Mouse (Mus musculus): ENCODE results near the gene Med13. TPM values are rescaled to one million over a fixed set of nuclear protein-coding genes. Genes with fewer than 3 reads are reported as not detected.
A peak's percentile ranks its signal among the peaks of the same experiment; 100 is the strongest.

Med13 gene
- total RNA-seq, 2 experiments from 2014 or later = 42.3 to 43.0 TPM

- TF ChIP-seq CTCF (IDR thresholded peaks at IDR 0.05) = no peak
- intact Hi-C loops (cut with DNase I) = no loop called here
- DNase-seq = no peak
- no peak overlapping the region for H3K4me3 ChIP-seq
- H3K27ac ChIP-seq = no peak overlapping the region
These were observed 13.9 kb upstream of the Med13 start for GRCm38 (mm10) chr11:86371266-86371665.

- H3K27ac ChIP-seq = no peak overlapping the region
- DNase-seq = no peak
- no peak for TF ChIP-seq CTCF (IDR thresholded peaks at IDR 0.05)
- intact Hi-C loops (cut with DNase I) = no loop called here
- H3K4me3 ChIP-seq = no peak overlapping the region
These were observed 12.5 kb upstream of the Med13 start for GRCm38 (mm10) chr11:86369860-86370259.

GRCm38 (mm10) chr11:86369003-86369402 is 11.6 kb upstream of the Med13 start:
- no peak for TF ChIP-seq CTCF (IDR thresholded peaks at IDR 0.05)
- intact Hi-C loops (cut with DNase I) = no loop called here
- no peak for DNase-seq
- H3K4me3 ChIP-seq = no peak overlapping the region
- H3K27ac ChIP-seq = no peak overlapping the region

GRCm38 (mm10) chr11:86364709-86365452 is 7.5 kb upstream of the Med13 start:
- Histone ChIP-seq H3K27ac (no peak overlapping the region), H3K4me3 (no peak overlapping the region)
- intact Hi-C loops (cut with DNase I) = no loop called here
- TF ChIP-seq CTCF (IDR thresholded peaks at IDR 0.05) = no peak
- no peak for DNase-seq

- intact Hi-C loops (cut with DNase I) = loop anchor here (5.0 kb wide), 2 partner anchors 41 to 101 kb away; partner anchors contain the start of gene Ints2
- peak overlapping the region; percentile 96 for H3K27ac ChIP-seq
- H3K4me3 ChIP-seq = peak overlapping the region; percentile 85
- DNase-seq = peak; percentile 99
- TF ChIP-seq CTCF (IDR thresholded peaks at IDR 0.05) = peak; percentile 90
These were observed 654 bp upstream of the Med13 start for GRCm38 (mm10) chr11:86357984-86358528.

GRCm38 (mm10) chr11:86356007-86356853 is 1.2 kb downstream of the Med13 start:
- DNase-seq = no peak
- Histone ChIP-seq H3K4me3 (peak overlapping the region; percentile 85), H3K27ac (peak overlapping the region; percentile 96)
- intact Hi-C loops (cut with DNase I) = loop anchor here (5.0 kb wide), 2 partner anchors 39 to 99 kb away; partner anchors contain the start of gene Ints2
- no peak for TF ChIP-seq CTCF (IDR thresholded peaks at IDR 0.05)

- intact Hi-C loops (cut with DNase I) = no loop called here
- TF ChIP-seq CTCF (IDR thresholded peaks at IDR 0.05) = no peak
- Histone ChIP-seq H3K4me3 (peak overlapping the region; percentile 20; the same call in 1 of the 2 replicates), H3K27ac (0 out of 2 replicates have a peak overlapping the region, but pooled peaks have one; percentile 0)
- no peak for DNase-seq
These were observed 3.8 kb downstream of the Med13 start for GRCm38 (mm10) chr11:86353586-86353985.

GRCm38 (mm10) chr11:86351766-86352315 is 5.6 kb downstream of the Med13 start:
- intact Hi-C loops (cut with DNase I) = no loop called here
- no peak for DNase-seq

GRCm38 (mm10) chr11:86350636-86351138 is 6.7 kb downstream of the Med13 start:
- H3K27ac ChIP-seq = peak overlapping the region; percentile 25; the same call in 1 of the 2 replicates
- H3K4me3 ChIP-seq = no peak overlapping the region
- intact Hi-C loops (cut with DNase I) = no loop called here
- no peak for TF ChIP-seq CTCF (IDR thresholded peaks at IDR 0.05)
- DNase-seq = no peak

More at GRCm38 (mm10) chr11:86351766-86352315, 5.6 kb downstream of the Med13 start:
- Histone ChIP-seq H3K27ac (peak overlapping the region; percentile 38; the same call in 1 of the 2 replicates), H3K4me3 (0 out of 2 replicates have a peak overlapping the region, but pooled peaks have one; percentile 15)
- TF ChIP-seq CTCF (IDR thresholded peaks at IDR 0.05) = no peak

- intact Hi-C loops (cut with DNase I) = no loop called here
- Histone ChIP-seq H3K27ac (peak overlapping the region; percentile 43), H3K4me3 (peak overlapping the region; percentile 31; the same call in 1 of the 2 replicates)
- no peak for DNase-seq
- TF ChIP-seq CTCF (IDR thresholded peaks at IDR 0.05) = no peak
These were observed 8.1 kb downstream of the Med13 start for GRCm38 (mm10) chr11:86349325-86349724.

- Histone ChIP-seq H3K4me3 (no peak overlapping the region), H3K27ac (peak overlapping the region; percentile 43)
- intact Hi-C loops (cut with DNase I) = no loop called here
- DNase-seq = no peak
- no peak for TF ChIP-seq CTCF (IDR thresholded peaks at IDR 0.05)
These were observed 8.5 kb downstream of the Med13 start for GRCm38 (mm10) chr11:86348872-86349271.
